Comparison of ENCODE assay signal across 11 mouse cellular contexts in genomic region chr7:34398831-34399230, GRCm38 (mm10). TPM values are rescaled to one million over a fixed set of nuclear protein-coding genes. Genes with fewer than 3 reads are reported as not detected.
DNase-seq lines count a peak whose midpoint lies in the region; ATAC-seq and TF ChIP-seq lines count a peak whose summit lies in the region.
"Had no signal": no experiment of that assay in that cellular context is flagged by ENCODE, and none has a peak within 500 bp of the region (broad histone marks: within the 10 kb centered on the region; RNA-seq: fewer than 3 reads in every experiment).

No protein-coding gene starts in this region.

- H3K4me1 ChIP-seq in lung, adult 2 months (ENCODE audit: control insufficient read depth, insufficient read depth, low read length), result no peaks in the 10 kb centered on the region
- no peaks in the 10 kb centered on the region; the same call in 1 of the 2 replicates for H3K4me1 ChIP-seq in G1E (ENCODE audit: insufficient read depth, low read depth, low read length)
- H3K4me1 ChIP-seq: forebrain, embryonic 10.5 days had no signal

- intact Hi-C loops in gastrocnemius, adult 2 months (cut with DNase I), result no loop called here

- TF ChIP-seq POLR2A in lung, adult 2 months (IDR thresholded peaks at IDR 0.05; ENCODE audit: borderline replicate concordance, extremely low read depth, low read depth, low read length), result no peak

- H3K4me3 ChIP-seq in gastrocnemius, adult 2 months, result no peak overlapping the region
- H3K4me3 ChIP-seq in lung, adult 2 months (replicated peaks; ENCODE audit: extremely low read depth, low read depth, low read length), result no peak overlapping the region
- no peak overlapping the region for H3K4me3 ChIP-seq in G1E (ENCODE audit: low read depth, low read length)
- H3K4me3 ChIP-seq: forebrain, embryonic 10.5 days; kidney, embryonic 15.5 days had no signal

- WGBS in lung, adult 2 months, result 69% methylated on average over 5 of the region's 5 CpGs

- no peak overlapping the region for H3K27ac ChIP-seq in gastrocnemius, adult 2 months
- H3K27ac ChIP-seq: forebrain, embryonic 10.5 days; kidney, embryonic 15.5 days had no signal

- H3K9me3 ChIP-seq in G1E (replicated peaks), result no peaks in the 10 kb centered on the region
- H3K9me3 ChIP-seq: forebrain, embryonic 10.5 days; kidney, embryonic 15.5 days had no signal

- TF ChIP-seq CTCF in gastrocnemius, adult 2 months (IDR thresholded peaks at IDR 0.05), result peak; percentile 43; the same call in 1 of the 2 replicates
- peak; percentile 30; the same call in 1 of the 2 replicates for TF ChIP-seq CTCF in lung, adult 2 months (IDR thresholded peaks at IDR 0.05; ENCODE audit: insufficient read depth, low read length)
- no peak for TF ChIP-seq CTCF in G1E (IDR thresholded peaks at IDR 0.05; ENCODE audit: low read depth, low read length)

- no peaks in the 10 kb centered on the region for H3K36me3 ChIP-seq in G1E (replicated peaks)
- H3K36me3 ChIP-seq: forebrain, embryonic 10.5 days; kidney, embryonic 15.5 days had no signal

- peak; percentile 54; the same call in 1 of the 2 replicates for ATAC-seq in G1E (ENCODE audit: extremely low read depth, insufficient number of reproducible peaks, low FRiP score, poor library complexity, severe bottlenecking)
- peak; percentile 43 for ATAC-seq in megakaryocyte, adult 5-6 weeks (ENCODE audit: poor library complexity, severe bottlenecking)

- H3K27me3 ChIP-seq in G1E (ENCODE audit: insufficient read depth, low read length), result peaks cover 10% of the 10 kb centered on the region
- H3K27me3 ChIP-seq: kidney, embryonic 15.5 days had no signal

- no peak for DNase-seq in gastrocnemius, adult 2 months
- no peak for DNase-seq in gastrocnemius, postnatal 10 days
- DNase-seq in lung, adult 2 months, result no peak
- DNase-seq in lung, postnatal 25 days (ENCODE audit: low spot score), result no peak
- DNase-seq in G1E (ENCODE audit: low spot score), result no peak
- DNase-seq in thymus, postnatal 4 days, result no peak
- DNase-seq in cerebellum, adult 11 months, result no peak
- DNase-seq: right cerebral cortex, postnatal 14 days had no signal

RNA-seq across cellular contexts. Expression of gene Lsm14a, which starts 5.7 kb away (rescaled TPM):
- total RNA-seq in gastrocnemius, adult 2 months (2021), result 10 to 100 TPM; 92.8 to 96.2 TPM
- total RNA-seq in gastrocnemius, postnatal 10 days (2021), result 10 to 100 TPM; 77.2 to 84.3 TPM
- polyA plus RNA-seq in lung, adult 2 months (2012; rRNA removed), result 48.3 and 72.9 TPM in 2 replicates
- total RNA-seq in G1E (2014; fragmentation: Nextera tagmentation), result 105 and 124 TPM in 2 replicates
- total RNA-seq in G1E (2017), result 73.3 and 79.5 TPM in 2 replicates
- 42.7 and 52.3 TPM in 2 replicates for polyA plus RNA-seq in G1E (2012)
- total RNA-seq in megakaryocyte, adult 5-6 weeks (2015), result 118 and 135 TPM in 2 replicates
- 85.4 and 90.6 TPM in 2 replicates for total RNA-seq in megakaryocyte, adult 5-6 weeks (2017)
